Mouse (Mus musculus): ENCODE data around the gene Neto2. TPM values are rescaled to one million over a fixed set of nuclear protein-coding genes. Genes with fewer than 3 reads are reported as not detected.
"Not testable (repeated sequence)": the region's sequence is repeated elsewhere in the genome, so short reads cannot be mapped to it uniquely, and the experiment has no call there.

Neto2 gene
- 10 to 100 TPM; 61.4 to 66.7 TPM for total RNA-seq (2021)

GRCm38 (mm10) chr8:85700751-85701351 is at the start of gene Neto2:
Gene Neto2 (minus strand): TSS chr8:85700924.
- DNase-seq (ENCODE audit: low spot score in 2 of 2), result peak; percentile 75 to 87
- intact Hi-C loops (cut with DNase I), result loop anchor here (1.0 to 5.0 kb wide), 3 partner anchors 776 to 884 kb away; no protein-coding TSS in a partner anchor

- intact Hi-C loops (cut with DNase I), result no loop called here
- no peak for DNase-seq (ENCODE audit: low spot score in 2 of 2)
These were observed 44.3 kb upstream of the Neto2 start for GRCm38 (mm10) chr8:85745053-85745452.

- intact Hi-C loops (cut with DNase I), result no loop called here
- DNase-seq (ENCODE audit: low spot score in 2 of 2), result no peak
These were observed 29.8 kb upstream of the Neto2 start for GRCm38 (mm10) chr8:85730545-85730944.

DNA sequence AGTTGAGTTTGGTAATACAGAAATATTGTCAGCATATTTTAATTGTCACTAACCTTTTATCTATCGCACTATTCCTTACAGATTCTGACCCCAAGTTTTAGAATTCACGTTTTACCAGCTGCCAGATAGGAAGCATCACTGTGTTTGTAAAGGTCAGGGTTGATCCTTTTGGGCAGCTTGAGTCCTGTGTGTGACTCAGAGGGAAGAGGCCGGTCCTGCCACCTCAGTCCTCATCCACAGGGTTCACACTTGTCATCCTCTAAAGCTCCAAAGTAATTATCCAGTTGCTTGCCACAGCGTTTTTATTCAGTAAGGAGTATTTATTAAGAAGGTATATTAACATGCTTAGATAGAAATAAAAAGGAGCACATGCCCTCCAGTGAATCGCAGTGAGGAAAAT is 16.5 kb upstream of the Neto2 start:
- no peak for DNase-seq (ENCODE audit: low spot score in 2 of 2)
- intact Hi-C loops (cut with DNase I), result no loop called here

GRCm38 (mm10) chr8:85716696-85717095 is 16.0 kb upstream of the Neto2 start:
- intact Hi-C loops (cut with DNase I), result no loop called here
- DNase-seq (ENCODE audit: low spot score in 2 of 2), result no peak

- intact Hi-C loops (cut with DNase I), result no loop called here
These were observed 6.3 kb upstream of the Neto2 start for GRCm38 (mm10) chr8:85706988-85707387.

GRCm38 (mm10) chr8:85700101-85700750 is 498 bp downstream of the Neto2 start:
- DNase-seq (ENCODE audit: low spot score in 2 of 2), result peak; percentile 40 to 58
- intact Hi-C loops (cut with DNase I), result loop anchor here (1.0 to 5.0 kb wide), 3 partner anchors 777 to 885 kb away; no protein-coding TSS in a partner anchor

More at GRCm38 (mm10) chr8:85706988-85707387, 6.3 kb upstream of the Neto2 start:
- no peak for DNase-seq (ENCODE audit: low spot score in 2 of 2)

DNA sequence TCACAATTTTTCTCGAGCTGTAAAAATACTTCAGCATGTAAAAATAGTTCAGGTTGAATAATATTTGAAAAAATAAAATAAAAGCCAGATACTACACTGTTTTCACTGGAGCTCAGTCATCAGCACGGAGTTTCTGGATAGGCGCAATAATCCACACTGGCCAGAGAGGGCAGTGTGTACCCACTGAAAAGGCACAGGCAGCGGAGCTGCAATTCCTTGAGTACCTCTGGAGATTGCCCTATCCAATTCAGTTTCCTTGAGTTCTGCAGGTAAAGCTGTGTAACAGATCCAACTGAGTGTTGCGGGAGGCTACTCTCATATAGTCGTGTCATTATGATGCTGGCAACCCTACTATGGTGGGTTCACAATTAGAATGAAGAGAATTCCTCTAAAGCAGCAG is 1.7 kb downstream of the Neto2 start:
- intact Hi-C loops (cut with DNase I), result no loop called here
- peak; percentile 71 to 72 for DNase-seq (ENCODE audit: low spot score in 2 of 2)

- DNase-seq (ENCODE audit: low spot score in 2 of 2), result no peak
- intact Hi-C loops (cut with DNase I), result loop anchor here (5.0 kb wide), 1 partner anchor 208 kb away; no protein-coding TSS in a partner anchor
These were observed 35.6 kb downstream of the Neto2 start for GRCm38 (mm10) chr8:85665146-85665545.

- intact Hi-C loops (cut with DNase I), result no loop called here
- peak; percentile 19 to 32 for DNase-seq (ENCODE audit: low spot score in 2 of 2)
These were observed 38.7 kb downstream of the Neto2 start for GRCm38 (mm10) chr8:85661995-85662394.

DNA sequence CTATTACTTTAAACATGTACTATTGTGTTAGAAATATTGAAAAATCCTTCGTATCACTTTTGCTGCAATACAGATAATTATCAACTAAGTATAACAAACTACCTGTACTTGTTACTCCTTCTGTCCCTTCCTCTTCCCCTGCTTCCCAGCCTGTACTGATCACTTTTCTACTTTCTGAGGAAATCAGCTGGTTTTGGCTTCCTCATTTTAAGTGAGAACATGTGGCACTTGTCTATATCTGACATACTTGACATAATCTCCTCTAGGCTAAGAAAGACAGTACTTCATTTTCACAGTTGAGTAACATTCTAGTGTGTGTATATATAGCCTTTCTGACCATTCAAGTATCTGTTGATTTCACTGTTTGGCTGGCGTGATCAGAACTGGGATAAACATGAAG is 49.5 kb downstream of the Neto2 start:
- intact Hi-C loops (cut with DNase I), result no loop called here
- no peak for DNase-seq (ENCODE audit: low spot score in 2 of 2)

GRCm38 (mm10) chr8:85648553-85648952 is 52.2 kb downstream of the Neto2 start:
- intact Hi-C loops (cut with DNase I), result no loop called here
- DNase-seq (ENCODE audit: low spot score in 2 of 2), result no peak

GRCm38 (mm10) chr8:85644921-85645665 is 55.6 kb downstream of the Neto2 start:
- intact Hi-C loops (cut with DNase I), result no loop called here
- DNase-seq (ENCODE audit: low spot score in 2 of 2), result no peak

DNA sequence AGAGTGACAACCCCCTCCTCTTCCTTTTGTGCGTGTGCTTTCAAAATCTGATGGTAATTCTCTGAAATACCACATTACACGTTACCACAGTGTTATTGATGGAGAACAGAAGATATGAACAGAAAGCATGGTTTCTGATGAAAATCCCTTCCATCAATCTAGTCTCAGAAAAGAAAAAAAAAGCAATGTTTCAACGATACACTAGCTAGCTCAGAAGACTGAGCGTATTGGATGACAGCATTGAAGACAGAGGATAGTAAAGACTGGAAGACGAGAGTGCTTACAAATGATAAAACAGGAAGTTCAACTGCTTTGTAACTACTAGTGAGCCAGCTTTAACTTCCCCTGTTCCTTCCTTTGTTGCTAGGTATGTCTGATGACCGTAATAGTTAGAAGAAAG is 76.3 kb downstream of the Neto2 start:
- intact Hi-C loops (cut with DNase I), result no loop called here
- DNase-seq (ENCODE audit: low spot score in 2 of 2), result no peak

GRCm38 (mm10) chr8:85623246-85623645 is 77.5 kb downstream of the Neto2 start:
- intact Hi-C loops (cut with DNase I), result no loop called here
- no peak for DNase-seq (ENCODE audit: low spot score in 2 of 2)

GRCm38 (mm10) chr8:85618789-85619188 is 81.9 kb downstream of the Neto2 start:
- DNase-seq (ENCODE audit: low spot score in 2 of 2), result no peak
- intact Hi-C loops (cut with DNase I), result no loop called here

GRCm38 (mm10) chr8:85617125-85617524 is 83.6 kb downstream of the Neto2 start:
- DNase-seq (ENCODE audit: low spot score in 2 of 2); intact Hi-C loops (cut with DNase I): not testable (repeated sequence)

DNA sequence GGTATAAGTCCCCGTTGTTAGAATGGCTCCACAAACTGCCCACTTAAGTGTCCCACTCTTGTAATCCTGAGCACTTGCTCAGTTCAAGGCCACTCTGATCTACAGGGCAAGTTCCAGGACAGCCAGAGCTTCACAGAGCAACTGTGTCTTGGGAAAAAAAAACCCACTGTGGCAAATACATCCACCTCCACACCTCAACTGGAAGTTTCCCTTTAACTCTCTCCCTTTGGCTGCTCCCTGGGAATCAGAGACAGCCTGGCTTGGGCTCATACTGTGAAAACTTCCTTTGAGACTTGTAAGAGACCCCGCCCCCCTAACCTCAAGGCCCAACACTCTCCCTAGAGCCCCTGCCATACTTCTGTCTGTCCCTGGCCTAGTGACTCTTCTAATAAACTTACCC is 91.9 kb downstream of the Neto2 start:
- intact Hi-C loops (cut with DNase I), result no loop called here
- DNase-seq (ENCODE audit: low spot score in 2 of 2), result no peak

DNA sequence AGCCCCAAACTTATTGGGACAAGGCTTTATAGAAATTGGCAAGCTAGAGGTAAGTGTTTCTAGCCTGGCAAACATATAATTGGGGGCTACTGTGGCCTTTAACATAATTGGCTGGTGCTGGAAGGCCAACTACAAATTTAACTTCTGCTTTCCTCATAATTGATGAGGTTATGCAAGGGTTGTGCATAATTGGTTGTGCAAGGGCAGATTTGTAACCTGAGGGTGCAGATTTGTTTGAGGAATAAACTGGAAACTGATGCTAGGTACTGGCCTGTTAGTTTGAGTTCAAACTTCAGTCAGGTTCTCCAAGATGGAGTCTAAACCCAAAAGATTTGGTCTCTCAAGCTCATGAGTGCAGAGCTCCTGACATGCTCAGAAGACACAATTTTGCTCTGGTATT is 92.9 kb downstream of the Neto2 start:
- intact Hi-C loops (cut with DNase I), result no loop called here
- no peak for DNase-seq (ENCODE audit: low spot score in 2 of 2)

GRCm38 (mm10) chr8:85606974-85607373 is 93.8 kb downstream of the Neto2 start:
- intact Hi-C loops (cut with DNase I), result no loop called here
- DNase-seq (ENCODE audit: low spot score in 2 of 2), result no peak

GRCm38 (mm10) chr8:85606561-85606960 is 94.2 kb downstream of the Neto2 start:
- intact Hi-C loops (cut with DNase I), result no loop called here
- DNase-seq (ENCODE audit: low spot score in 2 of 2), result no peak
